Mouse (Mus musculus) heart, embryonic 14.5 days (tissue): ENCODE measurements around the gene Ebf3. TPM values are rescaled to one million over a fixed set of nuclear protein-coding genes. Genes with fewer than 3 reads are reported as not detected.

ENCODE experiments used
- ATAC-seq: fragments of 200-750 bp; cut with Nextera tagmentation; 2 replicates; pipeline ENCODE4 v1.8.0; 2017; ENCODE audit warnings: low read depth, moderate TSS enrichment; ENCODE audit not compliant: insufficient number of reproducible peaks, insufficient read depth, low FRiP score
- H3K27ac ChIP-seq, 2 experiments: fragments of 200-500 bp in 1 of 2; fragments of 300-500 bp in 1 of 2; sonication (generic) in 1 of 2; replicated peaks in 1 of 2; 2 replicates each; pipeline ENCODE4 v1.5.1; 2012 to 2014; ENCODE audit warnings: low read depth in 2 of 2, low read length in 2 of 2, control low read depth in 1 of 2, mild to moderate bottlenecking in 1 of 2, mixed read lengths in 1 of 2; ENCODE audit not compliant: control insufficient read depth in 1 of 2, insufficient read depth in 1 of 2
- H3K27me3 ChIP-seq: fragments of 300-500 bp; sonication (generic); 2 replicates; pipeline ENCODE4 v1.6.1; 2014; ENCODE audit warnings: mild to moderate bottlenecking, low read length, control low read depth; ENCODE audit not compliant: control insufficient read depth, insufficient read depth
- H3K36me3 ChIP-seq: fragments of 300-500 bp; sonication (generic); 2 replicates; pipeline ENCODE4 v1.6.1; 2014; ENCODE audit warnings: mild to moderate bottlenecking, control low read depth, low read length, mixed read lengths; ENCODE audit not compliant: control insufficient read depth, insufficient read depth
- H3K4me1 ChIP-seq, 2 experiments: fragments of 200-500 bp in 1 of 2; fragments of 300-500 bp in 1 of 2; sonication (generic) in 1 of 2; 2 replicates each; pipeline ENCODE4 v1.6.1; 2012 to 2014; ENCODE audit warnings: low read length in 2 of 2, control low read depth in 1 of 2, mixed read lengths in 1 of 2; ENCODE audit not compliant: control insufficient read depth in 2 of 2, insufficient read depth in 2 of 2
- H3K4me2 ChIP-seq: fragments of 300-500 bp; sonication (generic); 2 replicates; pipeline ENCODE4 v1.6.1; 2014; ENCODE audit warnings: mild to moderate bottlenecking, low read length
- H3K4me3 ChIP-seq, 2 experiments: fragments of 200-500 bp in 1 of 2; fragments of 300-500 bp in 1 of 2; sonication (generic) in 1 of 2; 2 replicates each; pipeline ENCODE4 v1.5.1; 2012 to 2014; ENCODE audit warnings: low read length in 2 of 2, mild to moderate bottlenecking in 2 of 2, control low read depth in 1 of 2, low read depth in 1 of 2, moderate library complexity in 1 of 2; ENCODE audit not compliant: control insufficient read depth in 1 of 2, insufficient read depth in 1 of 2
- H3K9ac ChIP-seq: fragments of 300-500 bp; sonication (generic); 2 replicates; pipeline ENCODE4 v1.6.1; 2014; ENCODE audit warnings: mild to moderate bottlenecking, low read length
- H3K9me3 ChIP-seq: fragments of 300-500 bp; sonication (generic); 2 replicates; pipeline ENCODE4 v1.6.1; 2016; ENCODE audit warnings: low read length, control low read depth; ENCODE audit not compliant: control insufficient read depth
- WGBS: fragments of 180-500 bp; shearing (Covaris S2); extraction: QIAGEN DNeasy Blood & Tissue Kit; methylation state at CpG from one replicate; pipeline ENCODE4 v1.1.7; 2014; 5-methylcytosine and 5-hydroxymethylcytosine counted together
- polyA plus RNA-seq: library from polyadenylated mRNA; unstranded; fragments of >200 nt; fragmentation: Nextera tagmentation; extraction: Ambion mirVana; gene quantifications from 2 replicates; pipeline ENCODE4 v1.2.1, GENCODE M21; 2014

Gene Ebf3
- polyA plus RNA-seq, 1 experiment from 2014 or later, result 2.3 TPM

DNA sequence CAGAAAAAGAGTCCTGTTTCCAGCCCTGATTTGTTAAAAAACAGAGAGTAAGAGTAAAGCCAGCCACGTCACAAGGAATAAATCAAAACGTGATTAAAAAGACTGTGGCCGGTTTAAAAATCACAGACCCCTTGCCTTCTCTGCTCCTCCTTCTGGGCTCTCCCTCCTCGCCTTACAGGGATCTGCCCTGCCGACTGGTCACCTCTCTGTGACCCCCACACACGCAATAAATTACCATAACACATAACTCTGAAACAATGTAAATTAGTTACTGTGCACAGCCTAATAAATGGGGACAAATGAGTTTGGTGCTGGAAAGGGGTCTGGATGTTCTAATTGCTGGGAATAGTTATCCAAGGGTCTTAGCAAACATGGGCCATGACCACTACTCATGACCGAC is 17.1 kb downstream of the Ebf3 start:
- Histone ChIP-seq H3K4me3 (no peak overlapping the region), H3K27ac (no peak overlapping the region), H3K27me3 (0 out of 2 replicates have a peak, but pooled peaks cover 19% of the 10 kb centered on the region), H3K36me3 (no peaks in the 10 kb centered on the region), H3K9ac (no peak overlapping the region), H3K4me2 (no peak overlapping the region), H3K4me1 (peaks cover 3 to 9% of the 10 kb centered on the region in 2 experiments; a peak in 1 of 4 replicates), H3K9me3 (no peaks in the 10 kb centered on the region)
- ATAC-seq, result no peak
- 67% methylated on average over 7 of the region's 7 CpGs for WGBS

DNA sequence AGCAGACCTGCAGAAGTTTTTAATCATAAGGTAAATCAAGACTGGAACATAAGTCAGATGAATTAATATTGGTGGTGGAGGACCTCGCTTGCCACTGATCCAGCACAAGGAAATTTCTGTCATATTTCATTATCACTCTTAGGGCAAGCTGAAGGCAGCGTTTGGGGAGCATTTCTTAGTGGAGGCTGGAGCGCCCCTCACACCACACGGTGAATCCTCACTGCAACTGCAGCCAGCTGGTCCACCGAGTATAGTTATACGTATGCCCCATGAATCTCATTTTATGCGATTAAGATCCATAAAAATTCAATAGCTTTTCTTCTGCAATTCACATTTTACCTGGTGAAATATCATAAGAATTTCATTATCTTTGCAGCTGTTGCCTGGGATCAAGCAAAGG is 18.6 kb downstream of the Ebf3 start:
- no peak overlapping the region for H3K4me3 ChIP-seq
- no peak overlapping the region for H3K4me2 ChIP-seq
- ATAC-seq, result no peak
- H3K27me3 ChIP-seq, result 0 out of 2 replicates have a peak, but pooled peaks cover 14% of the 10 kb centered on the region
- H3K9me3 ChIP-seq, result no peaks in the 10 kb centered on the region
- H3K4me1 ChIP-seq, result no peaks in the 10 kb centered on the region
- no peak overlapping the region for H3K27ac ChIP-seq
- no peaks in the 10 kb centered on the region for H3K36me3 ChIP-seq
- no peak overlapping the region for H3K9ac ChIP-seq
- 77% methylated on average over 7 of the region's 7 CpGs for WGBS

DNA sequence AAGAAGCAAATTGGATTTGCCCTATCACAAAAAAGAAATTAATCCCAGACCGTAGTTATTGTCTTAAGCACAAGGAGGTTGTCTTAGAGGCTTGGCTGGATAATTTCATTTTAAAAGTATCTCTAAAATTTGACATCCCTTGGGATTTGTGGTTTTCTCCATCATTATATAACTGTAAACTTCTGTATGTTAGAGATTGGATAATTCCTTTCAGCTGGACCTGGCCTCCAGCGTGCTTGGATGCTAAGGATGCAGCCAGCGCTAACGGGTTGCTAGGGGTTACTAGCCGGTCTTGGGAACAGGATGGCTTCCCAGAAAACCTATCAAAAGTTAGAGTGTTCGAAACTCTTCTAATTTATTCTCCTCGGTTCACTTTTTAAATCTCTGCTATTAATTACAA is 19.8 kb downstream of the Ebf3 start:
- no peak overlapping the region for H3K4me3 ChIP-seq
- 89% methylated on average over 7 of the region's 7 CpGs for WGBS
- H3K27ac ChIP-seq, result no peak overlapping the region
- H3K9ac ChIP-seq, result no peak overlapping the region
- no peak overlapping the region for H3K4me2 ChIP-seq
- 0 out of 2 replicates have a peak, but pooled peaks cover 3% of the 10 kb centered on the region for H3K27me3 ChIP-seq
- H3K4me1 ChIP-seq, result no peaks in the 10 kb centered on the region
- H3K9me3 ChIP-seq, result no peaks in the 10 kb centered on the region
- no peak for ATAC-seq
- no peaks in the 10 kb centered on the region for H3K36me3 ChIP-seq

DNA sequence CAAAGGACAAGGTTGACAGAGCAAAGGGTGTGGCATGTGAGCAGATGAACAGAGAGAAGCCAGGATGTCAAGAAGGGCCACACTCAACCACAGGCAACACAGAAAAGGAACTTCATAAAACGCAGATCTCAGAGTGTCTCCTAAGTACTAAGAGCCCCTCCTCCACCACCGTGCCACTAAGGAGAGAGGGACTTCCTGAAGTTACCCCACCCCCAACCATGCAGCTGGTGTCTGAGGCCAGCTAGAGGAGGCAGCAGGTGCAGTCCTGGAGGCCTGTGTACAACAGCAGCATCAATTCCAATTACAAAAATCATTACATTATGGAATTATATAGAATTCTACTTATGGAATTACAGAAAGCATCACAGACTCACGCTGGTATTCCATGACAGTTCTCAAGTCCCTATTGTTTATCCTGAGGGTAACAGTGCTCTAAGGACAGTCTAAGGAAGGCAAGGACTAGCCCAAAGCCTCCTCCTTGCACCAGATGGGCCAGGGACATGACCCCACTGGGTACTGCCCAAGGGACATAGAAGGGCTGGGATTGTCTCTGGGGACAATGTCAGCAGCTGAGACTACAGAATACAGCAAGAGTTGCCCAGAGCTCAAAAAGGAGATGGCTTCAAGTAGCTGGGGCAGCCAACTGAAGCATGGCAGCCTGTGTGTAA is 24.8 kb downstream of the Ebf3 start:
- no peaks in the 10 kb centered on the region for H3K9me3 ChIP-seq
- H3K4me2 ChIP-seq, result no peak overlapping the region
- no peak for ATAC-seq

DNA sequence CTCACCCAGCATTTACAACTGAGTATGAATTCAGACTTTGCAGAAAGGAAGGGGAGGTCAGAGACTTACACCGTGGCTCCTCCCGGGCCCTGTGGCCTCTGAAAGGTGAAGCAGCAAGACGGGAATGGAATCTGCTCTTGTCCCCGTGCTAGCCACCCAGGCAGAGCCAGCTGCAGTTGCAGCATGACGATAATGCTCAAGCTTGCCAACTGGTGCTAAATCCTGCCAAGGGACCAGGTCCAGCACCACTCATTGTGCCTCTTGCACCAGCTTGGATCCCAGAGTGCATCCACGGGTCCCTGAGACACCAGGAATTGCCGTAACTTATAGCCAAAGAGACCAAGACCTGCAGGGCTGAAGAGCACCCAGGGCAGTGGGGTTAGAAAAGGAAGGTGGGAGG is 36.1 kb downstream of the Ebf3 start:
- H3K27ac ChIP-seq, result no peak overlapping the region
- H3K36me3 ChIP-seq, result no peaks in the 10 kb centered on the region
- H3K9me3 ChIP-seq, result no peaks in the 10 kb centered on the region
- H3K4me1 ChIP-seq, result no peaks in the 10 kb centered on the region
- no peak overlapping the region for H3K4me3 ChIP-seq
- H3K27me3 ChIP-seq, result no peaks in the 10 kb centered on the region; the same call in 1 of the 2 replicates
- 78% methylated on average over 7 of the region's 7 CpGs for WGBS
- no peak for ATAC-seq
- no peak overlapping the region for H3K4me2 ChIP-seq
- no peak overlapping the region for H3K9ac ChIP-seq

More for the DNA sequence above, 24.8 kb downstream of the Ebf3 start:
- Histone ChIP-seq H3K4me3 (no peak overlapping the region), H3K27me3 (no peaks in the 10 kb centered on the region), H3K27ac (no peak overlapping the region), H3K9ac (no peak overlapping the region), H3K36me3 (no peaks in the 10 kb centered on the region), H3K4me1 (no peaks in the 10 kb centered on the region)
- WGBS, result 43% methylated on average over 3 of the region's 3 CpGs

DNA sequence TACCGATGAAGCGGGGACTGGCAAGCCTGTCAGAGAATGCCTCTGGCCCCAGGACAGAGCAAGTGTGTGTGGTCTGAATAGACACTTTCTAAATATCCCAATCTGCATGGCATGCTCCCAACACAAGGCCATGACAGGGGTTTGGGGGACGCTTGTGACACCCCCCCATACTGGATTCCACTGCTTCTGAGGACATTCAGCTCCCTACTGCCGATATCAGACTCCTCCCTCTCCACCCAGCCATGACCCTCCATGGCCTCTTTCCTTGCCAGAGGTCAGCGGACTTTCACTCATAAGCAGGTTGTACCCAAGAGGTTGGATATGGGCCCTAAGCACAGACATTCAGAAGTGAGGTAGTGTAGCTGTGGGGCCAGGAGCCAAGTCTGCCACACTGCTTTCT is 36.5 kb downstream of the Ebf3 start:
- H3K27ac ChIP-seq, result no peak overlapping the region
- 84% methylated on average over 5 of the region's 5 CpGs for WGBS
- no peaks in the 10 kb centered on the region for H3K36me3 ChIP-seq
- no peak for ATAC-seq
- no peaks in the 10 kb centered on the region for H3K4me1 ChIP-seq
- H3K4me3 ChIP-seq, result no peak overlapping the region
- H3K4me2 ChIP-seq, result no peak overlapping the region
- no peaks in the 10 kb centered on the region; the same call in 1 of the 2 replicates for H3K27me3 ChIP-seq
- no peaks in the 10 kb centered on the region for H3K9me3 ChIP-seq
- no peak overlapping the region for H3K9ac ChIP-seq

DNA sequence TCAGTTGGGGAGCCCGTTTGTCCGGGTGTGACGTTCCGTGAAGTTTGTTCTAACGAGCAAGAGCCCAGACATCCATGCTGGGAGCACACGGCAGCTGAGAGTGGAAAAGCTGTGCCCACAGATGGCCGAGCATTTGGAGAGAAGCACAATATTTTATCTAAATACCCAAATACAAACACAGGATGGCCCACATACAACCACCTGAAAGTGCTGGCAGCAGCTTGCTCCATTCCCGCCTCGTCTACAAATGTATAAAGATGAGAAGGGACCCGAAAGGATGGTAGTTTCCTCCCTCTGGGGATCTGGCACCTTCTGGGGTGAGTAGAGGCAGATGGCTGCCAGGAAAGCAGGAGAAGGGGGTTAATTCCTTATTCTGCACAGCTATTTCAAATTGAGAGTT is 42.0 kb downstream of the Ebf3 start:
- no peak for ATAC-seq
- 82% methylated on average over 10 of the region's 10 CpGs for WGBS
- H3K36me3 ChIP-seq, result no peaks in the 10 kb centered on the region
- no peaks in the 10 kb centered on the region; the same call in 1 of the 2 replicates for H3K27me3 ChIP-seq
- H3K4me3 ChIP-seq, result no peak overlapping the region
- no peaks in the 10 kb centered on the region for H3K4me1 ChIP-seq
- no peaks in the 10 kb centered on the region for H3K9me3 ChIP-seq
- no peak overlapping the region for H3K27ac ChIP-seq
- H3K9ac ChIP-seq, result no peak overlapping the region
- no peak overlapping the region for H3K4me2 ChIP-seq
